In the genomic region with DNA sequence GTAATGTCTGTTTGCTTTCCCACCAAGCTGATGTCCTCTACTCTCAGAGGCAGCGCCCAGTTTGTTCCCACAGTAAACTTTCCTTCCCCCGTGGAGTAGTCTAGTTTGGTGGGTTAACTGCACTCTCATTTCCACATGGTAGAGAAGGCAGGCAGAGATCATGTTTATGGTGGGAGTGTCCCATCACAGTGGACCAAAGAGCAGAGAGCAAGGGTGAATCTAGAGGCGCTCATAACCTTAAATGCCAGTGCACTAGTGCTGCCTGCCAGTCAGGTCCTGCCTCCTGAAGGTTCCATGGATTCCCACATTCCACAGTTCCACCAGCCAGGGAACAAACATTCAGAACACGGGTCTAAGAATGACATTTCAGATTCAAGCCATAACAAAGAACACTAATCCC, we compare ENCODE assay signal across 17 mouse cellular contexts. TPM values are rescaled to one million over a fixed set of nuclear protein-coding genes. Genes with fewer than 3 reads are reported as not detected.
DNase-seq lines count a peak whose midpoint lies in the region; ATAC-seq and TF ChIP-seq lines count a peak whose summit lies in the region.
"Had no signal": no experiment of that assay in that cellular context is flagged by ENCODE, and none has a peak within 500 bp of the region (broad histone marks: within the 10 kb centered on the region; RNA-seq: fewer than 3 reads in every experiment).

No protein-coding gene starts in this region.

- WGBS in intestine, embryonic 15.5 days = 71% methylated on average over 4 of the region's 4 CpGs
- WGBS in intestine, embryonic 16.5 days = 66% methylated on average over 4 of the region's 4 CpGs
- 45% methylated on average over 4 of the region's 4 CpGs for WGBS in intestine, postnatal 0 days
- 37% methylated on average over 4 of the region's 4 CpGs for WGBS in small intestine, adult 2 months

- no peaks in the 10 kb centered on the region for H3K4me1 ChIP-seq in intestine, embryonic 15.5 days (replicated peaks)
- H3K4me1 ChIP-seq in intestine, embryonic 16.5 days (ENCODE audit: control insufficient read depth, insufficient read depth, low read length) = peaks cover 5% of the 10 kb centered on the region; the same call in 1 of the 2 replicates
- peaks cover 5% of the 10 kb centered on the region; the same call in 1 of the 2 replicates for H3K4me1 ChIP-seq in intestine, postnatal 0 days (replicated peaks; ENCODE audit: control insufficient read depth, insufficient read depth, low read length)
- peaks cover 26% of the 10 kb centered on the region; the same call in 1 of the 2 replicates for H3K4me1 ChIP-seq in small intestine, adult 2 months (ENCODE audit: control insufficient read depth, insufficient read depth, insufficient read length, low read length)

- no peak for DNase-seq in liver
- DNase-seq in left cerebral cortex, adult 9 months (ENCODE audit: low spot score in 2 of 2) = no peak
- DNase-seq: adrenal gland, postnatal 25 days; B cell, adult 2 months; cerebellum, adult 11 months; cerebellum, adult 11-12 months; cerebellum, adult 18-20 months had no signal

- no peaks in the 10 kb centered on the region for H3K36me3 ChIP-seq in intestine, embryonic 15.5 days
- H3K36me3 ChIP-seq in intestine, embryonic 16.5 days (ENCODE audit: control insufficient read depth, insufficient read depth, low read length) = no peaks in the 10 kb centered on the region
- H3K36me3 ChIP-seq in intestine, postnatal 0 days (ENCODE audit: control insufficient read depth, insufficient read depth) = no peaks in the 10 kb centered on the region
- no peaks in the 10 kb centered on the region for H3K36me3 ChIP-seq in small intestine, adult 2 months (ENCODE audit: control insufficient read depth, insufficient read depth, low read length)
- H3K36me3 ChIP-seq: G1E had no signal

- H3K4me2 ChIP-seq in intestine, embryonic 15.5 days (replicated peaks) = no peak overlapping the region
- H3K4me2 ChIP-seq in intestine, embryonic 16.5 days (ENCODE audit: low read depth, low read length) = no peak overlapping the region
- H3K4me2 ChIP-seq in intestine, postnatal 0 days (replicated peaks; ENCODE audit: low read depth) = no peak overlapping the region

- H3K27me3 ChIP-seq in intestine, embryonic 15.5 days (replicated peaks) = no peaks in the 10 kb centered on the region
- H3K27me3 ChIP-seq in intestine, embryonic 16.5 days (replicated peaks; ENCODE audit: control insufficient read depth, insufficient read depth, low read length) = no peaks in the 10 kb centered on the region
- no peaks in the 10 kb centered on the region for H3K27me3 ChIP-seq in intestine, postnatal 0 days (replicated peaks; ENCODE audit: control insufficient read depth, insufficient read depth, low read length)
- H3K27me3 ChIP-seq in small intestine, adult 2 months (ENCODE audit: control insufficient read depth, insufficient read depth, low read length) = no peaks in the 10 kb centered on the region
- H3K27me3 ChIP-seq: CH12.LX, Patski had no signal

- ATAC-seq in intestine, embryonic 15.5 days = peak; percentile 61
- peak; percentile 59 for ATAC-seq in intestine, embryonic 16.5 days
- ATAC-seq in intestine, postnatal 0 days = peak; percentile 56
- ATAC-seq in activated CD4-positive, CD25-positive, alpha-beta regulatory T cell, adult 4 months = no peak
- no peak for ATAC-seq in granulocyte monocyte progenitor cell, adult 5-6 weeks (replicated peaks; ENCODE audit: poor library complexity, severe bottlenecking)
- ATAC-seq: CD4-positive, CD25-positive, alpha-beta regulatory T cell, adult 4 months; Patski had no signal

- H3K27ac ChIP-seq in intestine, embryonic 15.5 days = no peak overlapping the region
- H3K27ac ChIP-seq in intestine, embryonic 16.5 days (ENCODE audit: low read length) = 0 out of 2 replicates have a peak overlapping the region, but pooled peaks have one; percentile 14
- no peak overlapping the region for H3K27ac ChIP-seq in intestine, postnatal 0 days (ENCODE audit: low read depth, low read length)
- peak overlapping the region; percentile 88 for H3K27ac ChIP-seq in small intestine, adult 2 months (ENCODE audit: insufficient read depth, low read depth, low read length)

- H3K9ac ChIP-seq in intestine, embryonic 15.5 days = no peak overlapping the region
- no peak overlapping the region for H3K9ac ChIP-seq in intestine, embryonic 16.5 days (ENCODE audit: low read depth, low read length)
- no peak overlapping the region for H3K9ac ChIP-seq in intestine, postnatal 0 days (ENCODE audit: low read depth, low read length)

- H3K4me3 ChIP-seq in intestine, embryonic 15.5 days (replicated peaks) = no peak overlapping the region
- H3K4me3 ChIP-seq in intestine, embryonic 16.5 days (ENCODE audit: low read length) = no peak overlapping the region
- H3K4me3 ChIP-seq in intestine, postnatal 0 days (ENCODE audit: low read depth, low read length) = no peak overlapping the region
- no peak overlapping the region for H3K4me3 ChIP-seq in small intestine, adult 2 months (ENCODE audit: low read depth, low read length)

- TF ChIP-seq CTCF in intestine, postnatal 0 days (IDR thresholded peaks at IDR 0.05; ENCODE audit: low read depth) = no peak
- TF ChIP-seq CTCF in small intestine, adult 2 months (IDR thresholded peaks at IDR 0.05; ENCODE audit: extremely low read depth, insufficient read length, insufficient replicate concordance, low read depth, low read length) = no peak

- TF ChIP-seq POLR2A in small intestine, adult 2 months (IDR thresholded peaks at IDR 0.05; ENCODE audit: low read depth, low read length) = no peak; the same call in 1 of the 2 replicates

- no peaks in the 10 kb centered on the region for H3K9me3 ChIP-seq in intestine, embryonic 15.5 days
- no peaks in the 10 kb centered on the region for H3K9me3 ChIP-seq in intestine, embryonic 16.5 days (ENCODE audit: control insufficient read depth, low read length)
- H3K9me3 ChIP-seq in intestine, postnatal 0 days (ENCODE audit: control insufficient read depth) = no peaks in the 10 kb centered on the region
- H3K9me3 ChIP-seq: G1E had no signal

RNA-seq across cellular contexts. Expression of a gene that starts 42.1 kb away (rescaled TPM):
- polyA plus RNA-seq in intestine, embryonic 15.5 days (2015; fragmentation: Nextera tagmentation; extraction: Ambion mirVana) = 42.5 and 43.3 TPM in 2 replicates
- 46.1 and 48.4 TPM in 2 replicates for polyA plus RNA-seq in intestine, embryonic 16.5 days (2015; fragmentation: Nextera tagmentation; extraction: Ambion mirVana)
- 31.2 and 34.3 TPM in 2 replicates for polyA plus RNA-seq in intestine, postnatal 0 days (2015; fragmentation: Nextera tagmentation; extraction: Ambion mirVana)
- 112 and 227 TPM in 2 replicates for polyA plus RNA-seq in small intestine, adult 2 months (2012; rRNA removed)
- 10 to 100 TPM; 40.0 to 40.5 TPM for polyA plus RNA-seq in activated CD4-positive, CD25-positive, alpha-beta regulatory T cell, adult 4 months (2017; shearing (Covaris generic))
- total RNA-seq in granulocyte monocyte progenitor cell, adult 5-6 weeks (2014; fragmentation: Nextera tagmentation) = 50.1 and 51.5 TPM in 2 replicates
- total RNA-seq in granulocyte monocyte progenitor cell, adult 5-6 weeks (2017) = 18.7 and 19.4 TPM in 2 replicates

RNA-seq across cellular contexts. Expression of a gene that starts 47.6 kb away (rescaled TPM):
- 247 and 259 TPM in 2 replicates for polyA plus RNA-seq in intestine, embryonic 15.5 days (2015; fragmentation: Nextera tagmentation; extraction: Ambion mirVana)
- 189 and 217 TPM in 2 replicates for polyA plus RNA-seq in intestine, embryonic 16.5 days (2015; fragmentation: Nextera tagmentation; extraction: Ambion mirVana)
- polyA plus RNA-seq in intestine, postnatal 0 days (2015; fragmentation: Nextera tagmentation; extraction: Ambion mirVana) = 105 and 106 TPM in 2 replicates
- polyA plus RNA-seq in small intestine, adult 2 months (2012; rRNA removed) = 32.6 and 54.9 TPM in 2 replicates
- polyA plus RNA-seq in activated CD4-positive, CD25-positive, alpha-beta regulatory T cell, adult 4 months (2017; shearing (Covaris generic)) = 100 to 1,000 TPM; 185 to 199 TPM
- total RNA-seq in granulocyte monocyte progenitor cell, adult 5-6 weeks (2014; fragmentation: Nextera tagmentation) = 627 and 644 TPM in 2 replicates
- 619 and 668 TPM in 2 replicates for total RNA-seq in granulocyte monocyte progenitor cell, adult 5-6 weeks (2017)

RNA-seq across cellular contexts. Expression of a gene that starts 57.4 kb away (rescaled TPM):
- 19.9 and 25.1 TPM in 2 replicates for polyA plus RNA-seq in intestine, embryonic 15.5 days (2015; fragmentation: Nextera tagmentation; extraction: Ambion mirVana)
- polyA plus RNA-seq in intestine, embryonic 16.5 days (2015; fragmentation: Nextera tagmentation; extraction: Ambion mirVana) = 17.4 and 20.5 TPM in 2 replicates
- polyA plus RNA-seq in intestine, postnatal 0 days (2015; fragmentation: Nextera tagmentation; extraction: Ambion mirVana) = 16.2 and 17.3 TPM in 2 replicates
- 9.6 and 21.2 TPM in 2 replicates for polyA plus RNA-seq in small intestine, adult 2 months (2012; rRNA removed)
- polyA plus RNA-seq in activated CD4-positive, CD25-positive, alpha-beta regulatory T cell, adult 4 months (2017; shearing (Covaris generic)) = 10 to 100 TPM; 21.6 to 28.3 TPM
- total RNA-seq in granulocyte monocyte progenitor cell, adult 5-6 weeks (2014; fragmentation: Nextera tagmentation) = 8.7 and 22.5 TPM in 2 replicates
- total RNA-seq in granulocyte monocyte progenitor cell, adult 5-6 weeks (2017) = 7.0 and 9.7 TPM in 2 replicates

Comparison
In these comparisons a context has a peak if more than half of its experiments do, and no peak if none do; other contexts are left out.
1. H3K27ac ChIP-seq: peak in intestine, embryonic 16.5 days (single experiment) and small intestine, adult 2 months (single experiment); none in intestine, embryonic 15.5 days (single experiment) and intestine, postnatal 0 days (single experiment).
2. ATAC-seq: peak in intestine, embryonic 15.5 days (single experiment), intestine, embryonic 16.5 days (single experiment) and intestine, postnatal 0 days (single experiment); none in activated CD4-positive, CD25-positive, alpha-beta regulatory T cell, adult 4 months (single experiment) and granulocyte monocyte progenitor cell, adult 5-6 weeks (single experiment).